Mouse (Mus musculus): ENCODE results near the gene Melk. TPM values are rescaled to one million over a fixed set of nuclear protein-coding genes. Genes with fewer than 3 reads are reported as not detected.
A peak's percentile ranks its signal among the peaks of the same experiment; 100 is the strongest.

Gene Melk
- polyA plus RNA-seq (2012): 0.14 and 0.29 TPM in 2 replicates

GRCm38 (mm10) chr4:44300781-44301750 is at the start of gene Melk:
Melk (plus strand) TSS chr4:44300876.
- Histone ChIP-seq H3K9me3 (ENCODE audit: control insufficient read depth, low read length) (no peaks in the 10 kb centered on the region), H3K4me1 (ENCODE audit: control insufficient read depth) (peaks cover 25% of the 10 kb centered on the region), H3K4me3 (replicated peaks) (peak within 1 kb of the TSS; percentile 91), H3K27me3 (ENCODE audit: control insufficient read depth) (peaks cover 3% of the 10 kb centered on the region; the same call in 1 of the 2 replicates), H3K36me3 (ENCODE audit: control insufficient read depth) (peaks cover 21% of the 10 kb centered on the region)
- no peak for TF ChIP-seq GATA1 (IDR thresholded peaks at IDR 0.05; ENCODE audit: low read length)
- no peak for TF ChIP-seq TAL1 (IDR thresholded peaks at IDR 0.05; ENCODE audit: low read length)

DNA sequence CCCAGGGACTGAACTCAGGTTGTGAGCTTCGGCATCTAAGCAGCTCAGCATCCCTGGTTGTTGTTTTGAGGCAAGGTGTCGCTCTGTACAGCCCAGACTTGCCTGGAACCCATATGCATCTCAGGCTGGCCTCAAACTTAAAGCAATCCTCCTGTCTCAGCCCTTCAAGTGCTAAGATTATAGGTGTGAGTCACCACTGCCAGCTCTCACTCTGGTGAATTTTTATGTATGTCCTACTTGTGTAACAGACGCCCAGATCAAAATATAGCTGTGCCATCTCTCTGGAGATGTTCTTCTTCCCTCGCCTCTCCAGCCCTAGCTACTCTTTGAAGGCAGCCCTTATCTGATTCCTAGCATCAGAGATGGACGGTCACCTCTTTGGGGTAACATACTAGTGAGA is 49.2 kb upstream of the Melk start:
- Histone ChIP-seq H3K4me3 (replicated peaks) (no peak overlapping the region), H3K27me3 (ENCODE audit: control insufficient read depth) (peaks cover 63% of the 10 kb centered on the region), H3K4me1 (ENCODE audit: control insufficient read depth) (peaks cover 15% of the 10 kb centered on the region), H3K9me3 (ENCODE audit: control insufficient read depth, low read length) (no peaks in the 10 kb centered on the region), H3K36me3 (ENCODE audit: control insufficient read depth) (no peaks in the 10 kb centered on the region)
- TF ChIP-seq TAL1 (IDR thresholded peaks at IDR 0.05; ENCODE audit: low read length) (no peak), GATA1 (IDR thresholded peaks at IDR 0.05; ENCODE audit: low read length) (no peak)

- H3K9me3 ChIP-seq (ENCODE audit: control insufficient read depth, low read length): no peaks in the 10 kb centered on the region
Observed at GRCm38 (mm10) chr4:44251966-44252916, 48.4 kb upstream of the Melk start.

DNA sequence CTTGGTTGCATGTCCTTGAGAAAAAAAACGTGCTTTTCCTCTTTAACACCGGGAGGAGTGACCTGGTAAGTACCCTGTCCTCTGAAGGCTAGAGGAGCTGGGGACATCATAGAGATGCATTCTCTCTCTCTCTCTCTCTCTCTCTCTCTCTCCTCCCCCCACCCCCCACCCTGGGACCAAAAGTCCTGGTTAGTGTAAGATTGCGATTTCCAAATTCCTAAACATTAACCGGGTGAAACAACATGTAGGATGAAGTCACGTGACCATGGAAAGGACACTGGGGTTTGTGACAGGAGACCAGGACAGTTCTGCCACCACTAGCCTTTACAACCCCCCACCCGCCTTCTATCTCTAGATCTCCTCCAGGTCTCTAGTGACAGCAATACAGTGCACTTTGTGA is 47.5 kb upstream of the Melk start:
- peaks cover 15% of the 10 kb centered on the region for H3K4me1 ChIP-seq (ENCODE audit: control insufficient read depth)
- TF ChIP-seq GATA1 (IDR thresholded peaks at IDR 0.05; ENCODE audit: low read length): no peak
- no peak for TF ChIP-seq TAL1 (IDR thresholded peaks at IDR 0.05; ENCODE audit: low read length)
- no peaks in the 10 kb centered on the region for H3K9me3 ChIP-seq (ENCODE audit: control insufficient read depth, low read length)
- H3K27me3 ChIP-seq (ENCODE audit: control insufficient read depth): peaks cover 48% of the 10 kb centered on the region
- H3K4me3 ChIP-seq (replicated peaks): no peak overlapping the region
- no peaks in the 10 kb centered on the region for H3K36me3 ChIP-seq (ENCODE audit: control insufficient read depth)

More at GRCm38 (mm10) chr4:44251966-44252916, 48.4 kb upstream of the Melk start:
- TF ChIP-seq GATA1 (IDR thresholded peaks at IDR 0.05; ENCODE audit: low read length) (no peak), TAL1 (IDR thresholded peaks at IDR 0.05; ENCODE audit: low read length) (no peak)
- no peaks in the 10 kb centered on the region for H3K36me3 ChIP-seq (ENCODE audit: control insufficient read depth)
- no peak overlapping the region for H3K4me3 ChIP-seq (replicated peaks)
- peaks cover 58% of the 10 kb centered on the region for H3K27me3 ChIP-seq (ENCODE audit: control insufficient read depth)
- H3K4me1 ChIP-seq (ENCODE audit: control insufficient read depth): peaks cover 15% of the 10 kb centered on the region

DNA sequence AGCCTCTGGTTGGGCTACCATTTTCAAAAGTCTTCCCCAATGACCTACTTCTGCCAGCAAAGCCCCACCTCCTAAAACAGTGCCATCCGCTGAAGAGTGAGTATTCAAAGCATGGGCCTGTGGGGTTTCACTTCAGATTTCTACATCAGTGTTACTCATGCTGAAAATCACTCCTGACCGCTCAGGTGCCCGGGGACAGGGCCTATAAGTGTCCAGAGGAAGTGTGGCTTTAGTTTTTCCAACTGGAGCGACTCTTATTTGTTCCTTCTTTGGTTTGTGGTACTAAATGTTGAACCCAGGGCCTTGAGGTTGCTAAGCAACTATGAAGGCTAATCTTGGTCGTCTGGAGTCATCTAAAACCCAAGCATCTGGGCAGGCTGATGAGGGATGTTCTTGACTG is 46.1 kb upstream of the Melk start:
- H3K9me3 ChIP-seq (ENCODE audit: control insufficient read depth, low read length): no peaks in the 10 kb centered on the region
- peaks cover 9% of the 10 kb centered on the region for H3K4me1 ChIP-seq (ENCODE audit: control insufficient read depth)
- no peak overlapping the region for H3K4me3 ChIP-seq (replicated peaks)
- no peaks in the 10 kb centered on the region for H3K36me3 ChIP-seq (ENCODE audit: control insufficient read depth)
- peaks cover 34% of the 10 kb centered on the region for H3K27me3 ChIP-seq (ENCODE audit: control insufficient read depth)
- TF ChIP-seq GATA1 (IDR thresholded peaks at IDR 0.05; ENCODE audit: low read length) (no peak), TAL1 (IDR thresholded peaks at IDR 0.05; ENCODE audit: low read length) (no peak)

- peaks cover 2% of the 10 kb centered on the region; the same call in 1 of the 2 replicates for H3K27me3 ChIP-seq (ENCODE audit: control insufficient read depth)
- no peak for TF ChIP-seq TAL1 (IDR thresholded peaks at IDR 0.05; ENCODE audit: low read length)
- TF ChIP-seq GATA1 (IDR thresholded peaks at IDR 0.05; ENCODE audit: low read length): no peak
- H3K4me1 ChIP-seq (ENCODE audit: control insufficient read depth): no peaks in the 10 kb centered on the region
- no peaks in the 10 kb centered on the region for H3K36me3 ChIP-seq (ENCODE audit: control insufficient read depth)
- no peak overlapping the region for H3K4me3 ChIP-seq (replicated peaks)
- no peaks in the 10 kb centered on the region for H3K9me3 ChIP-seq (ENCODE audit: control insufficient read depth, low read length)
Observed at GRCm38 (mm10) chr4:44259126-44259525, 41.5 kb upstream of the Melk start.

- Histone ChIP-seq H3K4me3 (replicated peaks) (no peak overlapping the region), H3K9me3 (ENCODE audit: control insufficient read depth, low read length) (no peaks in the 10 kb centered on the region), H3K27me3 (ENCODE audit: control insufficient read depth) (no peaks in the 10 kb centered on the region), H3K4me1 (ENCODE audit: control insufficient read depth) (no peaks in the 10 kb centered on the region), H3K36me3 (ENCODE audit: control insufficient read depth) (no peaks in the 10 kb centered on the region)
- TF ChIP-seq GATA1 (IDR thresholded peaks at IDR 0.05; ENCODE audit: low read length): no peak
- no peak for TF ChIP-seq TAL1 (IDR thresholded peaks at IDR 0.05; ENCODE audit: low read length)
Observed at GRCm38 (mm10) chr4:44260244-44260643, 40.4 kb upstream of the Melk start.

DNA sequence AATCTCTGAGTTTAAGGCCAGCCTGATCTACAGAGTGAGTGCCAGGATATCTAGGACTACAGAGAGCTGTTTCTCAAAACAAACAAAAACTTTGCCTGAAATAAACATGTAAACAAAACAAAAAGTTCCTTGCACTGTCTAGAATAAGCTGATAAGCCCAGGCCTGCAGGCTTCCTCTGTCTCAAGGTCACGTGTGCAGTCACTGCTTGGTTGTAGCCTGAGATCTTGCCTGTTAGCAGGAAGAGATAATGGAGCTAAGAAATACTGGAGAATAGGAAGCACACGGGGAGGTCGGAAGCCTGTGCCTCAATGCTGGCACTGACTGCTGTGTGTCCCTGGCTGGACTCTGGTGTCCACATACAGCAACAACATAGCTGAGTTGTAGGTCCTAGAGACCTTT is 35.2 kb upstream of the Melk start:
- Histone ChIP-seq H3K4me1 (ENCODE audit: control insufficient read depth) (no peaks in the 10 kb centered on the region), H3K36me3 (ENCODE audit: control insufficient read depth) (no peaks in the 10 kb centered on the region), H3K4me3 (replicated peaks) (no peak overlapping the region), H3K27me3 (ENCODE audit: control insufficient read depth) (no peaks in the 10 kb centered on the region), H3K9me3 (ENCODE audit: control insufficient read depth, low read length) (no peaks in the 10 kb centered on the region)
- no peak for TF ChIP-seq GATA1 (IDR thresholded peaks at IDR 0.05; ENCODE audit: low read length)

- H3K4me3 ChIP-seq (replicated peaks): no peak overlapping the region
- H3K36me3 ChIP-seq (ENCODE audit: control insufficient read depth): no peaks in the 10 kb centered on the region
- TF ChIP-seq TAL1 (IDR thresholded peaks at IDR 0.05; ENCODE audit: low read length) (no peak), GATA1 (IDR thresholded peaks at IDR 0.05; ENCODE audit: low read length) (no peak)
- no peaks in the 10 kb centered on the region for H3K27me3 ChIP-seq (ENCODE audit: control insufficient read depth)
- H3K4me1 ChIP-seq (ENCODE audit: control insufficient read depth): no peaks in the 10 kb centered on the region
- no peaks in the 10 kb centered on the region for H3K9me3 ChIP-seq (ENCODE audit: control insufficient read depth, low read length)
Observed at GRCm38 (mm10) chr4:44267437-44267836, 33.2 kb upstream of the Melk start.

Data from erythroblast, embryonic 14.5 days (primary cell).